Mouse (Mus musculus) megakaryocyte progenitor cell, adult 5-6 weeks (primary cell): ENCODE results near the gene Son. TPM values are rescaled to one million over a fixed set of nuclear protein-coding genes. Genes with fewer than 3 reads are reported as not detected.

Source experiments
- ATAC-seq: replicated peaks from 2 replicates; pipeline ENCODE4 v1.8.0; 2016; ENCODE audit warnings: mild to moderate bottlenecking, moderate TSS enrichment, inconsistent platforms; ENCODE audit not compliant: poor library complexity
- total RNA-seq, 2 experiments: library from RNA; stranded (forward) in 1 of 2; stranded (reverse) in 1 of 2; fragments of 157-497, 149-512 nt in 1 of 2; fragments of 200-1000 nt in 1 of 2; gene quantifications; 2 replicates each; pipeline versions ENCODE4 v1.2.3 to v1.2.4; 2015 to 2017

Gene Son
- total RNA-seq, 2 experiments from 2014 or later, result 178 to 375 TPM

- peak; percentile 52 for ATAC-seq
Observed at GRCm38 (mm10) chr16:91685526-91685925, 38.2 kb downstream of the Son start.

GRCm38 (mm10) chr16:91686369-91686768, 39.1 kb downstream of the Son start:
- no peak for ATAC-seq

GRCm38 (mm10) chr16:91688023-91688618, 40.8 kb downstream of the Son start:
- no peak for ATAC-seq

GRCm38 (mm10) chr16:91688619-91689334, 41.5 kb downstream of the Son start, which contains the start of gene Donson:
TSS of gene Donson (minus strand) at chr16:91688770.
- peak; percentile 83 for ATAC-seq

GRCm38 (mm10) chr16:91689791-91690190, 42.5 kb downstream of the Son start:
- peak; percentile 29 for ATAC-seq

GRCm38 (mm10) chr16:91694455-91695084, 47.3 kb downstream of the Son start:
- peak; percentile 94 for ATAC-seq

GRCm38 (mm10) chr16:91695108-91695755, 47.9 kb downstream of the Son start:
- ATAC-seq, result no peak

- ATAC-seq, result peak; percentile 56
Observed at GRCm38 (mm10) chr16:91698995-91699394, 51.7 kb downstream of the Son start.

GRCm38 (mm10) chr16:91701908-91702307, 54.6 kb downstream of the Son start:
- ATAC-seq, result no peak

GRCm38 (mm10) chr16:91702771-91703188, 55.5 kb downstream of the Son start:
- peak; percentile 53 for ATAC-seq

- ATAC-seq, result no peak
Observed at GRCm38 (mm10) chr16:91704603-91705340, 57.5 kb downstream of the Son start.

GRCm38 (mm10) chr16:91710241-91710640, 62.9 kb downstream of the Son start:
- no peak for ATAC-seq

- peak; percentile 98 for ATAC-seq
Observed at GRCm38 (mm10) chr16:91716927-91717349, 69.6 kb downstream of the Son start.

GRCm38 (mm10) chr16:91717399-91717798, 70.1 kb downstream of the Son start:
- ATAC-seq, result peak; percentile 59

- ATAC-seq, result peak; percentile 27
Observed at GRCm38 (mm10) chr16:91724247-91724646, 76.9 kb downstream of the Son start.

GRCm38 (mm10) chr16:91727433-91727832, 80.1 kb downstream of the Son start:
- peak; percentile 21 for ATAC-seq

GRCm38 (mm10) chr16:91728123-91729065, 81.1 kb downstream of the Son start, which contains the start of gene Cryzl1:
TSS of gene Cryzl1 (minus strand) at chr16:91728975.
- peak; percentile 81 for ATAC-seq
